Mouse (Mus musculus) neural tube, embryonic 15.5 days (tissue): Measurements from ENCODE around the gene Chst8. TPM values are rescaled to one million over a fixed set of nuclear protein-coding genes. Genes with fewer than 3 reads are reported as not detected.

Experiments
- ATAC-seq: fragments of 200-750 bp; cut with Nextera tagmentation; 2 replicates; pipeline ENCODE4 v1.8.0; 2017; ENCODE audit warnings: mild to moderate bottlenecking, moderate TSS enrichment, moderate library complexity; ENCODE audit not compliant: low FRiP score
- H3K27ac ChIP-seq: fragments of 300-500 bp; sonication (generic); replicated peaks from 2 replicates; pipeline ENCODE4 v1.5.1; 2015; ENCODE audit warnings: mild to moderate bottlenecking, inconsistent platforms
- H3K27me3 ChIP-seq: fragments of 300-500 bp; sonication (generic); replicated peaks from 2 replicates; pipeline ENCODE4 v1.6.1; 2015; ENCODE audit warnings: inconsistent platforms
- H3K36me3 ChIP-seq: fragments of 300-500 bp; sonication (generic); 2 replicates; pipeline ENCODE4 v1.6.1; 2015; ENCODE audit warnings: inconsistent platforms
- H3K4me1 ChIP-seq: fragments of 300-500 bp; sonication (generic); 2 replicates; pipeline ENCODE4 v1.6.1; 2015; ENCODE audit warnings: inconsistent platforms
- H3K4me2 ChIP-seq: fragments of 300-500 bp; sonication (generic); 2 replicates; pipeline ENCODE4 v1.6.1; 2015; ENCODE audit warnings: inconsistent platforms, mild to moderate bottlenecking, moderate library complexity
- H3K4me3 ChIP-seq: fragments of 300-500 bp; sonication (generic); replicated peaks from 2 replicates; pipeline ENCODE4 v1.5.1; 2015; ENCODE audit warnings: mild to moderate bottlenecking, inconsistent platforms
- H3K9ac ChIP-seq: fragments of 300-500 bp; sonication (generic); replicated peaks from 2 replicates; pipeline ENCODE4 v1.6.1; 2015; ENCODE audit warnings: mild to moderate bottlenecking, inconsistent platforms
- H3K9me3 ChIP-seq: fragments of 300-500 bp; sonication (generic); replicated peaks from 2 replicates; pipeline ENCODE4 v1.6.1; 2016; ENCODE audit warnings: inconsistent platforms
- WGBS: fragments of 180-500 bp; shearing (Covaris S2); methylation state at CpG from one replicate; pipeline ENCODE4 v1.1.7; 2015; ENCODE audit warnings: mixed read lengths; 5-methylcytosine and 5-hydroxymethylcytosine counted together
- polyA plus RNA-seq: library from polyadenylated mRNA; unstranded; fragments of >200 nt; fragmentation: Nextera tagmentation; extraction: Ambion mirVana; gene quantifications from 2 replicates; pipeline ENCODE4 v1.2.1, GENCODE M21; 2015

Gene Chst8
- polyA plus RNA-seq, 1 experiment from 2014 or later = 13.3 TPM

DNA sequence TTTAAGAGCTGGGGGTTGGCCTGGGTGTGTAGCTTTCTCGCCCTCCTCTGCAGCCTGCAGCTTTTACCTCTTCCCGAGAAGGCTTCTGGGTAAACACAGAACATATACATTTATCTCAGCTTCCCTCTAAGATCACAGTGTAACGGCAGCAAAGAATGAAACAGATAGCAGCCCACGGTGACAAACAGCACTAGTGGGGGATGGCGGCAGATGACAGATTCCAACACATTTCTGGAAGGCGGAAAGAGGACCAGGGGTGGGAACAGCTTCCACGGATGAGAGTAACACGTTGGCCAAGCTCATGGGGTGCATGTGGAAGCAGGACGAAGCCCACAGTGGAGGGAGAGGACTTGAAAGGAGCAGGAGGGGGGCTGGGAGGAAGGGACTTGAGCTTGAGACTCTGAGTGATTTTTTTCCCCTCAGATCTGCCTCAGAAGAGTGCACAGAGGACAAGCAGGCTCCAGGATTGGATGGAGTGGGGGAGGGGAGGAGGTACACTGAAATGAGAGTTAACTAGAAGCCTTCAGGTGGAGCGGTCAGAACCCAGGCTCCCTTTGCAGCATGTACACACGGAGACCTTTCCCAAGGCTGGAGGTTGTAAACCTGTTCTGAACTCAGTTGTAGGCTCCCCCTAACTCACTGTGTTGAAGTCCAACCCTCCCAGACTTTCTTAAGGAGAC lies 89.8 kb downstream of the Chst8 start:
- ATAC-seq = no peak
- 58% methylated on average over 11 of the region's 11 CpGs for WGBS
- H3K9me3 ChIP-seq = no peaks in the 10 kb centered on the region
- H3K27me3 ChIP-seq = no peaks in the 10 kb centered on the region
- H3K4me3 ChIP-seq = no peak overlapping the region
- H3K4me1 ChIP-seq = peaks cover 24% of the 10 kb centered on the region
- no peak overlapping the region for H3K9ac ChIP-seq
- H3K36me3 ChIP-seq = no peaks in the 10 kb centered on the region
- H3K4me2 ChIP-seq = no peak overlapping the region
- 0 out of 2 replicates have a peak overlapping the region, but pooled peaks have one; percentile 23 for H3K27ac ChIP-seq

DNA sequence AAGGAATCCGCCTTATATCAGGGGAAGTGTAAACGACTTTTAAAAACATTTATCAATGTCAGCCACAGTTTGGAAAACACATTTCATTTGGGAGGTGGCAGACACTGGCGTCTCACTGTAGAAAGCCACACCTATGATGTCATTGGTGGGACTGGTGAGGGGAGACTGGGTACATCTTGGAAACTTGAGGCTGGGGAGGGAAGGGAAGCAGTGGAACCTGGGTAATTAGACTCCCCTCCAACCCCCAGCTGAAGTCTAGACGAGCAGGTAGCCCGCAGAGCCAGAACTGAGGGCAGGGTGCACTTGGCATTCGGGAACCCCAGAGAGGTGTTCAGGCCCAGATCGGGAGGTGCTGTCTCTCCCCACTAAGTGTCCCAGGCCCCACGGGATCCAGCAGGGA lies 90.4 kb downstream of the Chst8 start:
- peaks cover 29% of the 10 kb centered on the region for H3K4me1 ChIP-seq
- no peak overlapping the region for H3K4me3 ChIP-seq
- H3K9me3 ChIP-seq = no peaks in the 10 kb centered on the region
- 36% methylated on average over 8 of the region's 8 CpGs for WGBS
- H3K4me2 ChIP-seq = no peak overlapping the region
- no peaks in the 10 kb centered on the region for H3K36me3 ChIP-seq
- no peak overlapping the region for H3K27ac ChIP-seq
- ATAC-seq = no peak
- no peak overlapping the region for H3K9ac ChIP-seq
- H3K27me3 ChIP-seq = no peaks in the 10 kb centered on the region

DNA sequence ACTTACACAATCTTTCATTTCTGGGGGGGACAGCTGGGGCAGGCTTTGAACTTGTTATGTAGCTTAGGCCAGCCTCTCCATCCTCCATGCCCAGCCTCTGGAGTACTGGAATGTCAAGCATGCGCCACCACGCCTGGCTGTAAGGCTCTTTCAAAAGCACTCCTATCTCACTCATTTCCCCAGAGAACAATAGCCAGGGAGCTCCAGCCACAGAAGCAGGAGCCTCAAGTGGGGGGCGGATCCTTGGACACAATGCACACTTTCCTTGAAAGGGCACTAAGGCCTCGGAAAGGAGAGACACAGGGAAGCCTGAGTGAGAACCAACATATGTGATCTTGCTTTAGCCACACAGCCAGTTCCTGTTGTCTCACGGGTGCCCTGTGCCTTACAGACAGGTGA lies 90.9 kb downstream of the Chst8 start:
- no peaks in the 10 kb centered on the region for H3K9me3 ChIP-seq
- WGBS = 17% methylated on average over 5 of the region's 5 CpGs
- H3K36me3 ChIP-seq = no peaks in the 10 kb centered on the region
- no peak for ATAC-seq
- peaks cover 34% of the 10 kb centered on the region for H3K4me1 ChIP-seq
- no peaks in the 10 kb centered on the region for H3K27me3 ChIP-seq
- no peak overlapping the region; the same call in 1 of the 2 replicates for H3K27ac ChIP-seq
- no peak overlapping the region for H3K9ac ChIP-seq
- H3K4me2 ChIP-seq = no peak overlapping the region
- H3K4me3 ChIP-seq = no peak overlapping the region

DNA sequence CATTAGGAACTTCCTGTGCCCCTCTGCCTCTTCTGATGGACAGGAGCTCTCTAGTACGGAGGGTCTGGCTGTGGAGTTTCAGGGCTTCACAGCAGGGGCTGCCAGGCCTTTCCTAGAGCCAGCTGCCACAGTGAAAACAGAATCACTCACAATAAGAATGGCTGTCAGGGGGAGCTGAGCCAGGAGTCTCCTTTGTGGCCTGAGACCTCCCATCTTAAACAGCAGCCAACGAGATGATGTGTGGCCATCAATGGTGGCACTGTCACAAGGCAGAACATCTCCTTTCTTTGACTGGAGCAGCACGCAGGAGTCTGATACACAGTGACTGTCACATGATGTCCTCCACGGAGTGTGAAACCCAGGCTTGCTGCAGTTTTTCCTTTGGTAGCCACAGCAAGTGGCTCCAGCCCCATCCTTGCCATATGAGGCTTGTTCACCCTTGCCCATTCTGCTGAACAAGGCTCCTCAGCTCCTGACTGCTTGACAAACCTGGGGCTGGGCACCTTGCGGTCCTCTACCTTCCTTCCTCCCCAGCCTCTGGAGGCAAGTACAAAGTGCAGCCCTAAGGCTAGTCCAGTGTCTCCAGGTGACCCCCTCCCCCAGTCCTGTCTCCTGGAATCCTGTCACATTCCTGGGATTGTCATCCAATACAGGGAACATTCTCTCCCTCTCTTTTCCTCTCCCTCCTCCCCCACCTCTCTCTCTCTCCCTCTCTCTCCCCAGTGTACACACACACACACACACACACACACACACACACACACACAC lies 91.4 kb downstream of the Chst8 start:
- H3K9ac ChIP-seq = no peak overlapping the region; the same call in 1 of the 2 replicates
- H3K27ac ChIP-seq = no peak overlapping the region
- H3K27me3 ChIP-seq = no peaks in the 10 kb centered on the region
- no peaks in the 10 kb centered on the region for H3K36me3 ChIP-seq
- H3K4me1 ChIP-seq = peaks cover 35% of the 10 kb centered on the region
- H3K4me2 ChIP-seq = no peak overlapping the region
- H3K4me3 ChIP-seq = no peak overlapping the region
- no peak for ATAC-seq
- WGBS = 42% methylated on average over 5 of the region's 5 CpGs
- no peaks in the 10 kb centered on the region for H3K9me3 ChIP-seq

DNA sequence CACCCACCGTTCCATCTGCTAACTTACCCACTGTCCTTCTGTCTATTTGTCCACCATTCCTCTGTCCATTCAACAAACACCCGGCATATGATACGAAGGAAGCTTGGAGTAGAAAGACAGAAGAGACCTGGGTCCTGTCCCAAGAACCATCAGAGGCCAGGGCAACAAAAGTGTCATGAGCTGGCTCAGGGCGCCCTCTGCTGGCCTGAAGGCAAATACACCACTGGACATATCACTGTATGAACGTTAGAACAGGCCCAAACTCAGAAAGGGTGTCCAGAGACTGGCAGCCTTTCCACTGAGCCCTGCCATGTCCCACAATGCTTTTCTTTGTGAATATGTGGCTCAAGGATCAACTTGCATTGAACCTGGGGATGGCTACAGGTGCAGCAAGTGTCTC lies 92.9 kb downstream of the Chst8 start:
- Histone ChIP-seq H3K9ac (no peak overlapping the region), H3K27ac (no peak overlapping the region), H3K4me3 (no peak overlapping the region), H3K4me2 (no peak overlapping the region), H3K27me3 (no peaks in the 10 kb centered on the region), H3K36me3 (no peaks in the 10 kb centered on the region), H3K9me3 (no peaks in the 10 kb centered on the region), H3K4me1 (peaks cover 45% of the 10 kb centered on the region)
- 42% methylated on average over 5 of the region's 5 CpGs for WGBS
- no peak for ATAC-seq

DNA sequence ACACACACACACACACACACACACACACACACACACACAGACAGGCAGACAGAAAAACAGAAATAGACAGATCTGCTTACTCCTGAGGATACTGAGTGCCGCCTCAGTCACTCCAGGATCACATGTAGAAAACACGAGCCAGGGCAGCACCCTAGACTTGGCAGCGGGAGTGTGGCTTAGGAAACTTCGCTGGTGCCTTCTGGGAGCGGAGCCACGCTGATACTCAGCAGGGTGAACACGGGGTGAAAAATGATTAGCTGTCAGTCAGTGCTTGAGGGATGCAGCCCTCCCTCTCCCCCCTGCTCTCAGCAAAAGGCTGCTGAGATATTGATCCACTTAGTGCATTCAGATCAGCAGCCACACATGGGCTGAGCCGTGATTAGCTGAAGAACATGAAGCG lies 93.9 kb downstream of the Chst8 start:
- Histone ChIP-seq H3K4me2 (no peak overlapping the region), H3K27ac (no peak overlapping the region), H3K27me3 (no peaks in the 10 kb centered on the region), H3K9me3 (no peaks in the 10 kb centered on the region), H3K9ac (no peak overlapping the region), H3K36me3 (no peaks in the 10 kb centered on the region), H3K4me1 (peaks cover 47% of the 10 kb centered on the region), H3K4me3 (no peak overlapping the region)
- ATAC-seq = no peak
- 69% methylated on average over 9 of the region's 9 CpGs for WGBS

DNA sequence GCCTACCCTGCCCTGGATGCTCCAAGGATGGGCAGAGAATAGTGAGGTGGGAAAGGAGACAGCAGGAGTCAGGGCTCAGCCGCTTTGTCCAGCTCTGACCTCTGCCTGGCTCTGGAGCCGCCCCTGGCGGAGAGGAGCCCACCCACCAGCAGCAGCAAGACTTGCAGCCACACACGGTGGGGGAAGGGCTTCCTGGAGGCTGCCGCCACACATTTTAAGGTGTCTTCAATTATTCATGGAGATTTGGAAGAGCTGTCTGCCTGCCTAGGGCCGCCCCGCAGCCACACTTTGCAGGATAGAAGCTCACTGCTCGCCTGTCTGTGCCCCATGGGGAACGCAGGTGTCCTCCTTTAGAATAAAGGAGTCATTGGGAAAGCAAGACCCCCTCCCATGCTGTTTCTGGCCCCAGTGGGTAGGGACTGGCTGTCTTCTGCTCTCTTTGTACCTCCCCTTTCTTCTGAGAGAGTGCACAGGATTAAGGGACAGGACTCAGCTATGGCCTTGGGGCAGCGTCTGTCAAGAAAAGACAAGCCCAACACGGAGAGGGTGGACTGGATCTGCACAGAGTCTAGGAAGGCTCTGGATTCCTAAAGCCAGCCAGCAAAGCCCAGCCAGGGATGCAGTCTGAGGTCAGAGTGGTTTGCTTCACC lies 95.2 kb downstream of the Chst8 start:
- 7% methylated on average over 11 of the region's 11 CpGs for WGBS
- Histone ChIP-seq H3K9ac (no peak overlapping the region; the same call in 1 of the 2 replicates), H3K9me3 (no peaks in the 10 kb centered on the region), H3K4me3 (no peak overlapping the region), H3K4me1 (peaks cover 41% of the 10 kb centered on the region), H3K27ac (0 out of 2 replicates have a peak overlapping the region, but pooled peaks have one; percentile 5), H3K27me3 (no peaks in the 10 kb centered on the region), H3K36me3 (no peaks in the 10 kb centered on the region), H3K4me2 (no peak overlapping the region)
- peak; percentile 18; the same call in 1 of the 2 replicates for ATAC-seq

DNA sequence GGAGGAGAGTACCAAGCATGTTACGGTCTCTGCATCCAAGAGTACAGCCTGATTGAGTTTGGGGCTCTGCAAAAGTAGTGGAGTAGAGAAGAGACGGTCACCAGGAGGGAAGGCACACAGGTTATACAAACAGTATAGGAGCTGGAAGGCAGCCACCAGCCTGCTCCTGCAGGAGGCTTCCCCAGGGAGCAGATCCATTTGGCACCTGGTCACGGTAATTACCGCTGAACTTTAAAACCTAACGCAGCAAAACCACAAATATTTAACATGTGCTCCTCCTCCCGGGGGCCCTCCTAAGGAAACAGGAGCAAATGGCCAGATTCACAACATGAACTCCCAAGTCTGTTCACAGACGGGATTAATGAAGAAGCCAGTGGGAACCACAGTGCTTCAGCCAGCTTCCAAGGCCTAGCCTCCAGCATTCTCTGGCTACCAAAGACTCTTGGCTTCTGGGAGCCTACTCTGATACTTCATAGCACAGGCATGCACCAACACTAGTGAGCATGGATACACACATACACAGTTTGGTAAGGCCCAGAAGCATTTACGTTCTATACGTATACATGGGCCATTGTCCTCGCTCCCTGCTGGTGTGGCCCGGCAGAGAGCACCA lies 97.6 kb downstream of the Chst8 start:
- no peak overlapping the region for H3K4me2 ChIP-seq
- H3K27ac ChIP-seq = no peak overlapping the region
- no peak for ATAC-seq
- H3K9ac ChIP-seq = no peak overlapping the region
- H3K9me3 ChIP-seq = no peaks in the 10 kb centered on the region
- H3K27me3 ChIP-seq = no peaks in the 10 kb centered on the region
- 47% methylated on average over 11 of the region's 11 CpGs for WGBS
- H3K4me3 ChIP-seq = no peak overlapping the region
- H3K36me3 ChIP-seq = no peaks in the 10 kb centered on the region
- peaks cover 25% of the 10 kb centered on the region for H3K4me1 ChIP-seq

DNA sequence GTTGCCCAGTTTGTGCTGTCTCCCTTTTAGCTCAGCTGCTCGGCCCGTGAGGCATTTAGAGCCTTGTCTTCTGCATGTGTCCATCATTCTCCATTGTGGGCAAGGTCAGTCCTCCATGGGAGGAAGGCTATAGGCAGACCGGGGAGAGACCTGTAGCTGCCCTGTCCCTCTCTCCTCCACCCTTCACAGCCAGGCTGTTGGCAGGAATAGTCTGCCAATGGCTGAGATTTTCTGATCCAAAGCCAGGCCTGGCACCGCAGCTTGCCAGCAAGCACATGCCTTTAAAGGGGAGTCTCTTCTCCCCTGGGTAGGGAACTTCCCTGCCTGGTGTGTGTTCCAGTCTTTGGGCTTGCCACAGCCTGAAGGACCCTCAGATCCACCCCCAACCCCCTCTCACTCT lies 103.4 kb downstream of the Chst8 start:
- no peak overlapping the region for H3K4me2 ChIP-seq
- no peak overlapping the region for H3K9ac ChIP-seq
- H3K9me3 ChIP-seq = no peaks in the 10 kb centered on the region
- H3K4me3 ChIP-seq = no peak overlapping the region
- H3K36me3 ChIP-seq = no peaks in the 10 kb centered on the region
- no peaks in the 10 kb centered on the region for H3K4me1 ChIP-seq
- no peak overlapping the region for H3K27ac ChIP-seq
- no peak for ATAC-seq
- WGBS = 71% methylated on average over 4 of the region's 4 CpGs
- no peaks in the 10 kb centered on the region for H3K27me3 ChIP-seq

DNA sequence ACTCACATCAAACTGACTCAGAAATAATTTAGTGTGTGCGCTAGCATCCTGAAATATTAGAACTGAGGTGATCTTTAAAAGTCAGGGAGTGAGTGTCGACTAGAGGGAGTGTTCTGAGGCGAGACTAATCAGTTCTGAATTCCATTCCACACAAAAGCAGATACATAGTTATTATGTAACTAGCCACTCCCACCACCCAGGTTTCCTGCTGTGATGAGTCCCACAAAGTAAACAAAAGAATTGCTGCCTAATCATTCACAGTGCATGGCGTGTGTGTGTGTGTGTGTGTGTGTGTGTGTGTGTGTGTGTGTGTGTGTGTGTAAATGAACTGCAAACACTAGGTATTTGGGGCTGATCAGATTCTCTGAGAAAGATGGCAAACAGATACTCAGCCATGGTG lies 108.1 kb downstream of the Chst8 start:
- no peaks in the 10 kb centered on the region for H3K36me3 ChIP-seq
- H3K9me3 ChIP-seq = no peaks in the 10 kb centered on the region
- WGBS = 28% methylated on average over 4 of the region's 4 CpGs
- no peaks in the 10 kb centered on the region for H3K4me1 ChIP-seq
- H3K4me2 ChIP-seq = no peak overlapping the region
- ATAC-seq = no peak
- no peak overlapping the region for H3K9ac ChIP-seq
- no peak overlapping the region for H3K27ac ChIP-seq
- no peak overlapping the region for H3K4me3 ChIP-seq
- H3K27me3 ChIP-seq = no peaks in the 10 kb centered on the region

DNA sequence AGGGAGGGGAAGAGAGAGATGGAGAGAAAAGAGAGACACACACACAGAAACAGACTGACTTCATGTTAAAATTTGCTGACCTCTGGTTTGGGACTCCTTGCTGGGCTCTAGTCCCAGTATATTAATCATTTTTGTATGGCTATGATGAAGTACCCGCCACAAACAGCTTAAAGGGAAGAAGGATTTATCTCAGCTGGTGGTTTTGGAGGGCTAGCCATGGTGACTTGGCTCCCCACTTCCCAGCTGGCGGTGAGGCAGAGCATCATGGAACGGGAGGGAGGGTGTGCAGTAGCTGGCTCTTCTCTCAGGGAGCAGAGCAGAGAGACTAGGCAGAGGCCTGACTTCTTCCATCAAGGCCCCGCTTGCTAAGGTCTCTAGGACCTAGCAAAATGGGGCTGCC lies 109.1 kb downstream of the Chst8 start:
- Histone ChIP-seq H3K9me3 (no peaks in the 10 kb centered on the region), H3K4me2 (no peak overlapping the region), H3K9ac (no peak overlapping the region), H3K36me3 (no peaks in the 10 kb centered on the region), H3K27me3 (no peaks in the 10 kb centered on the region), H3K4me3 (no peak overlapping the region), H3K4me1 (no peaks in the 10 kb centered on the region), H3K27ac (no peak overlapping the region)
- no peak for ATAC-seq
- 61% methylated on average over 4 of the region's 4 CpGs for WGBS
